Mouse (Mus musculus) stomach, embryonic 14.5 days (tissue): ENCODE data around the gene Mapk8ip2. TPM values are rescaled to one million over a fixed set of nuclear protein-coding genes. Genes with fewer than 3 reads are reported as not detected.

Experiments
- ATAC-seq: fragments of 200-750 bp; cut with Nextera tagmentation; 2 replicates; pipeline ENCODE4 v1.8.0; 2017; ENCODE audit warnings: low read depth, moderate TSS enrichment; ENCODE audit not compliant: insufficient number of reproducible peaks, insufficient read depth, low FRiP score
- H3K27ac ChIP-seq: fragments of 300-500 bp; sonication (generic); 2 replicates; pipeline ENCODE4 v1.5.1; 2014; ENCODE audit warnings: mild to moderate bottlenecking, low read length, moderate library complexity, mixed read lengths
- H3K27me3 ChIP-seq: fragments of 300-500 bp; sonication (generic); 2 replicates; pipeline ENCODE4 v1.6.1; 2014; ENCODE audit warnings: low read length, control low read depth, mixed read lengths; ENCODE audit not compliant: control insufficient read depth, insufficient read depth
- H3K36me3 ChIP-seq: fragments of 300-500 bp; sonication (generic); 2 replicates; pipeline ENCODE4 v1.6.1; 2014; ENCODE audit warnings: mild to moderate bottlenecking, control low read depth, low read length, moderate library complexity, mixed read lengths; ENCODE audit not compliant: control insufficient read depth, insufficient read depth
- H3K4me1 ChIP-seq: fragments of 300-500 bp; sonication (generic); 2 replicates; pipeline ENCODE4 v1.6.1; 2014; ENCODE audit warnings: low read length, control low read depth, mixed read lengths; ENCODE audit not compliant: control insufficient read depth, insufficient read depth
- H3K4me2 ChIP-seq: fragments of 300-500 bp; sonication (generic); replicated peaks from 2 replicates; pipeline ENCODE4 v1.6.1; 2014; ENCODE audit warnings: low read depth, low read length, control low read depth
- H3K4me3 ChIP-seq: fragments of 300-500 bp; sonication (generic); 2 replicates; pipeline ENCODE4 v1.5.1; 2014; ENCODE audit warnings: low read depth, low read length, control low read depth
- H3K9ac ChIP-seq: fragments of 300-500 bp; sonication (generic); replicated peaks from 2 replicates; pipeline ENCODE4 v1.6.1; 2014; ENCODE audit warnings: low read depth, mild to moderate bottlenecking, control low read depth, low read length, moderate library complexity, mixed read lengths
- H3K9me3 ChIP-seq: fragments of 300-500 bp; sonication (generic); 2 replicates; pipeline ENCODE4 v1.6.1; 2016; ENCODE audit warnings: low read depth, low read length, control low read depth; ENCODE audit not compliant: control insufficient read depth
- WGBS: fragments of 180-500 bp; shearing (Covaris S2); extraction: QIAGEN DNeasy Blood & Tissue Kit; methylation state at CpG from one replicate; pipeline ENCODE4 v1.1.7; 2014; 5-methylcytosine and 5-hydroxymethylcytosine counted together
- polyA plus RNA-seq: library from polyadenylated mRNA; unstranded; fragments of >200 nt; fragmentation: Nextera tagmentation; extraction: Ambion mirVana; gene quantifications from 2 replicates; pipeline ENCODE4 v1.2.1, GENCODE M21; 2014

The Mapk8ip2 gene
- polyA plus RNA-seq, 1 experiment from 2014 or later: 4.0 TPM

DNA sequence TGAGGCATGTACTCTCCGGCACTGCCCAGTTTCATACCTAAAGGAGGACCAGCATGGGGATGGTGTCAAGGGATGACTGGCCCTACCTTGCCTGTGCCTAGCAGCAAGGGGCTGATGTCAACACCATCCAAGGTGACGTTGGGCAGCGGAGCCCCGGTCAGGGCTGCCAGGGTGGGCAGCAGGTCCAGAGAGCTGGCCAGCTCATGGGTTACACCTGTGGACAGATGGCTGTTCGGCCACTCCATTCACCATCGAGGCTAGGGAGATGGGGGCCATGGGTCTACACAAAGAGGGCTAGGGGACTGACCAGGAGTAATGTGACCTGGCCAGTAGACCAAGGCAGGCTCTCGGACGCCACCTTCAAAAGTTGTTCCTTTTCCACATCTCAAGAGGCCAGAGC is 20.2 kb downstream of the Mapk8ip2 start:
- no peaks in the 10 kb centered on the region for H3K9me3 ChIP-seq
- peaks cover 4% of the 10 kb centered on the region for H3K4me1 ChIP-seq
- H3K4me3 ChIP-seq: no peak overlapping the region
- no peak overlapping the region for H3K4me2 ChIP-seq
- H3K27me3 ChIP-seq: no peaks in the 10 kb centered on the region
- H3K27ac ChIP-seq: no peak overlapping the region
- no peak for ATAC-seq
- H3K9ac ChIP-seq: no peak overlapping the region
- WGBS: 93% methylated on average over 8 of the region's 8 CpGs
- H3K36me3 ChIP-seq: no peaks in the 10 kb centered on the region

DNA sequence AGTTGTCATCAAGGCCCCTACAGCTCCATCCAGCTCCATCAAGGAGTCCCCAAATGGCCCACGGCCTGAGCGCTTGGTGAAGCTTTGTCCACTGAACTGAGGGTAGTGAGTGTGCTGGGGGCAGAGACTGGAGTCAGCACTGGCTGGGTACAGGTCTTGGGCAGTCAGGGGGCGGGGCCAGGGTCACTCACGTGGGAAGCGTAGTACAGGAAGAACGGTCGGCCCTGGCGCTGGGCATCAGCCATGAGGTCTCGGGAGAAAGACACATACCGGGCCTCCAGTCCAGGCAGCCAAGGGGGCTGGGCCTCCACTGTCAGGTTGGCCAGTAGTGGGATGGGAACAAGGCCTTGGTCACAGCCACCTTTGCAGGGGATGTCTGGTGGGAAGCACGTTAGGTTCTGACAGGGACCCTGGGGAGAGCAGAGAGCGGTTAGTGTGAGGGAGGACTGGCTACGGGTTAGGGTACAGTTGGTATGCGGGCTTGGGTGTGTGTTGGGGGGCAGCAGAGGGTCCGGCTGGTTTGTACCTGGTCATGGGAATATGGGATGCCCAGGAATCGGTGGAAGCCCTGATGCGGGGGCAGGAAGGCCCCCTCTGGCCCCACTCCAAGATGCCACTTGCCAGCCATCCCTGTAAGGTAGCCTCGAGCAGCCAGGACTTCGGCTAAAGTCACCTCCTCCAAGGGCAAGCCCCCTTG is 21.0 kb downstream of the Mapk8ip2 start:
- no peak overlapping the region for H3K9ac ChIP-seq

DNA sequence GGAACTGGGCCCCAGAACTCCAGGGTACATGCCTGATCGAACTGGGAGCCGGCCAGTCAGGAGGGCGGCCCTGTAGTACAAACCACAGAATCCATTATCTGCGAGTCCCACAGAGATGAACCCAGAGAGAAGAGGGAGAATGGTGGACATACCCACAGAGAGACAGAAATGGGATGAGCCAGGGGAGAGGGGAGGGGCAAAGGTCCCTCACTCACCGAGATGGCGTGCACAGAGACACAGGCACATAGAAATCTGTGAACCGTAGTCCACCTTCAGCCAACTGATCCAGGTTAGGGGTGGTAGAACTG is 21.5 kb downstream of the Mapk8ip2 start:
- no peak overlapping the region for H3K27ac ChIP-seq
- H3K27me3 ChIP-seq: no peaks in the 10 kb centered on the region
- peak overlapping the region; percentile 55 for H3K4me3 ChIP-seq
- ATAC-seq: no peak; the same call in 1 of the 2 replicates
- peak overlapping the region; percentile 52; the same call in 1 of the 2 replicates for H3K9ac ChIP-seq
- 81% methylated on average over 7 of the region's 7 CpGs for WGBS
- peak overlapping the region; percentile 84 for H3K4me2 ChIP-seq
- H3K36me3 ChIP-seq: no peaks in the 10 kb centered on the region
- H3K4me1 ChIP-seq: peaks cover 4% of the 10 kb centered on the region
- no peaks in the 10 kb centered on the region for H3K9me3 ChIP-seq

More for the DNA sequence above, 21.0 kb downstream of the Mapk8ip2 start:
- peaks cover 4% of the 10 kb centered on the region for H3K4me1 ChIP-seq
- no peaks in the 10 kb centered on the region for H3K9me3 ChIP-seq
- H3K27ac ChIP-seq: no peak overlapping the region
- H3K27me3 ChIP-seq: no peaks in the 10 kb centered on the region
- no peak for ATAC-seq
- H3K4me3 ChIP-seq: no peak overlapping the region
- H3K4me2 ChIP-seq: no peak overlapping the region
- WGBS: 92% methylated on average over 19 of the region's 19 CpGs
- H3K36me3 ChIP-seq: no peaks in the 10 kb centered on the region

DNA sequence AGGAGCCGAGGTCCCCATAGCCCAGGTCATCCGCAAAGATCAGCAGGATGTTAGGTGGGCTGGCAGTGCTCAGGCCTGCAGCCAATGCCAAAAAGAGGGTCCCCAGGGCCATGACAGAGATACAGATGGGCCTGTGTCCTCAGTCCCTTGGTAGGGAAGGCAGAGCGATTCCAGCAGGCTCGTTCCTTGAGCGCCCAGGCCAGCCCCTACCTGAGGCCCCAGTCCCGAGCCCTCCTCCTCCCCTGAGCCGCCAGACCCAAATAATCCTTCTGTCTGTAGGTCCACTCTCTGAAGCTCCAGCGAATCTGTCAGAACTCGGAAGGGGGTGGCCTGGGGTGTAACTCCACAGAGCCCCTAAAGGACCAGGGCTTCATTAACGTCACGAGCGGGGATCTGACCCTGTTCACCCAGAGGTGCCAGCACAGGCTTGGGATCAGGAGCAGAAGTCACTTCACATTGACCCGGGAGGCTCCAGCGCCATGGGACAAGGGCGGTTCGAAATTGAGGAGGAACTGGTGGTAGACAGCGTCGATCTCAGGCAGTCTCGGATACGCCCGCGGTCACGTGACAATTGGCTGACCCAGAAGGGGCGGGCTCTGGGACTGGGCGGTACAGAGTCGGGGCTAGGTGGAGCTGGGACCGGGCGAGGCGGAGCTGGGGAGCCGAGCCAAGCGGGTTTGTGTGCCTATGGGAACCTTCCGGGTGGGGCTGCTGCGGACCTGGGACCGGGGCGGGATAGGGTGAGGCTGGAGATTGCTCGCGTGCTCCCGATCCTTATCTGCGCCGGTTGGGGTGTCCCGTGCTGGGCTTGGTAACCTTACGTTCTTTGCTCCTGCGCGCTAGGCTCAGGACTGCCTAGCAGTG is 22.1 kb downstream of the Mapk8ip2 start:
- ATAC-seq: peak; percentile 98
- peaks cover 4% of the 10 kb centered on the region for H3K4me1 ChIP-seq
- H3K36me3 ChIP-seq: no peaks in the 10 kb centered on the region
- WGBS: 8% methylated on average over 44 of the region's 44 CpGs
- peak overlapping the region; percentile 52 for H3K9ac ChIP-seq
- no peaks in the 10 kb centered on the region for H3K27me3 ChIP-seq
- peak overlapping the region; percentile 84 for H3K4me2 ChIP-seq
- peak overlapping the region; percentile 55 for H3K4me3 ChIP-seq
- no peaks in the 10 kb centered on the region for H3K9me3 ChIP-seq
- peak overlapping the region; percentile 66 for H3K27ac ChIP-seq

DNA sequence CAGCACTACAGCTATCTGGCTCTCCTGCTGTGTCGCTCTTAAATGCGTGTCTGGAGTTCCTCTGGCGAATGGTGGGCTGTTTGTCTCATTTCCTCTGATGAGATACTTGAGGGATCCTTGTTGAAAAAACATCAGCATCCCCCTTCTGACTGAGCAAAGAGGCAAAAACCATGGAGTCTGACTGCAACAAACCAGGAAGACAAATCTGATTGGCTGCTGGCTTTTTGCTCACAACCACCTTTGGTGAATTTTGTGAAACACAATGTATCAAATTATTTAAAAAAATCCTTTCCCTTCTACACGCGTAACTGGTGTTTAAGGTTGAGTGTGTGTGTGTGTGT is 22.7 kb downstream of the Mapk8ip2 start:
- Histone ChIP-seq H3K9ac (peak overlapping the region; percentile 52), H3K27ac (peak overlapping the region; percentile 66), H3K4me1 (peaks cover 4% of the 10 kb centered on the region), H3K27me3 (no peaks in the 10 kb centered on the region), H3K9me3 (no peaks in the 10 kb centered on the region), H3K4me2 (peak overlapping the region; percentile 84), H3K4me3 (peak overlapping the region; percentile 55), H3K36me3 (no peaks in the 10 kb centered on the region)
- WGBS: 4% methylated on average over 5 of the region's 5 CpGs
- no peak for ATAC-seq

DNA sequence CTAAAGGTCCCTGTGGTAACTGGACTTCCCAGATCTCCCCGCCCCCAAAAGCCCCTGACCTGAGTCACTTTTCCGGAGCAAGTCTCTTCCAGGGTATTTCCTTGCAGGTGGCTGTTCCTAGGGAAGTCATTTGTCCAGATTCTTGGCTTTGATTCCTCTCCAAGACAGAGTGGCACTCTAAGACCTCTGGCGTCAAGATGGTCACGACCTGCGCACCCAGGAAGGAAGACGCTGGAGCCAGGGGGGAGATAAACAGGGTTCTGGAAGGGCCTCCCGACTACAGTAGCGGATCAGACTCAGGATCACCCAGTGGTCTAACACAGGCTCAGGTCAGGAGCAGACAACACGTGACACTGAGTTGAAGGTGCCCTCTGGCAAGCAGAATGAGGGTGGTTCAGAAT is 23.4 kb downstream of the Mapk8ip2 start, which contains the start of gene Arsa:
Gene Arsa, minus strand, starts transcription at position 335 of the 401 bp plus-strand sequence.
- no peaks in the 10 kb centered on the region for H3K9me3 ChIP-seq
- no peaks in the 10 kb centered on the region for H3K36me3 ChIP-seq
- no peak for ATAC-seq
- 30% methylated on average over 9 of the region's 9 CpGs for WGBS
- peak within 1 kb of the TSS; percentile 66 for H3K27ac ChIP-seq
- peak within 1 kb of the TSS; percentile 84 for H3K4me2 ChIP-seq
- peaks cover 4% of the 10 kb centered on the region for H3K4me1 ChIP-seq
- H3K27me3 ChIP-seq: no peaks in the 10 kb centered on the region
- peak within 1 kb of the TSS; percentile 52 for H3K9ac ChIP-seq
- H3K4me3 ChIP-seq: peak within 1 kb of the TSS; percentile 55

DNA sequence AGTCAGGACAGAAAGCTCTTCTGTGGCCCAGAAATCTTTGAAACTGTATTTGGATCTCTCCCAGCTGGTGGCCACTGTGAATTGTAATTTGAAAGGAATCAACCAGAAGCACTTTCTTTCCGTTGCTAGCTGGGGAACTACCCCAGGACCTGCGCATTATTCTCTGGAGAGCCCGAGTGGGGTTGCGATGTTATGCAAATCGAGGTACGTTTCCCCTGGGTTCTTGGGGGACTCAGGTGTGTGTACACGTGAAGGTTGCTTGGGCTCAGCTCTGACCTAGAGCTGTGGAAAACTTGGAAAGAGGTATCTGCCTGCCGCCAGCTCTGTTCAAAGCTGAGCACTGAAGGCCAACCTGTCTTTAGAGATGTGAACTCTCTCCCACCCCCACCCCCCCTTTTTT is 24.1 kb downstream of the Mapk8ip2 start:
- Histone ChIP-seq H3K36me3 (no peaks in the 10 kb centered on the region), H3K4me1 (peaks cover 4% of the 10 kb centered on the region), H3K27ac (no peak overlapping the region), H3K4me3 (no peak overlapping the region), H3K9me3 (no peaks in the 10 kb centered on the region), H3K27me3 (no peaks in the 10 kb centered on the region), H3K9ac (no peak overlapping the region), H3K4me2 (no peak overlapping the region)
- WGBS: 61% methylated on average over 8 of the region's 8 CpGs
- no peak for ATAC-seq

DNA sequence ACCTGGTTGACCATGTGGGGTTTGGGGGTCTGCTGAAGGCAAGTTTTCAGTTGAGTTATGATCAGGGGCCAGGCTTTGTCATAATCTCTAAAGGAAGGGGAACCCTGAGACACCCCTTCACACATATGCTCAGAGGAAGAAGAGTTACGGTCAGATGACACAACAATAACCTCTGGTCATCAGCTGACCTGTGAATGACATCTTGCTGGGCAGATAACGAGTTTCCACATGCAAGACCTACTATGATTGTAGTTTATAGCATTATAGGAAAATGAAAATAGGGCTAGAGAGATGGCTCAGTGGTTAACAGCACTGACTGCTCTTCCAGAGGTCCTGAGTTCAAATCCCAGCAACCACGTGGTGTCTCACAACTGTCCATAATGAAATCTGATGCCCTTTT is 24.9 kb downstream of the Mapk8ip2 start:
- no peak for ATAC-seq
- no peak overlapping the region for H3K27ac ChIP-seq
- H3K27me3 ChIP-seq: no peaks in the 10 kb centered on the region
- no peaks in the 10 kb centered on the region for H3K36me3 ChIP-seq
- H3K4me3 ChIP-seq: no peak overlapping the region
- H3K4me1 ChIP-seq: peaks cover 4% of the 10 kb centered on the region
- H3K4me2 ChIP-seq: no peak overlapping the region
- no peak overlapping the region for H3K9ac ChIP-seq
- H3K9me3 ChIP-seq: no peaks in the 10 kb centered on the region
- 89% methylated on average over 3 of the region's 3 CpGs for WGBS
